Mouse (Mus musculus) B cell, adult (primary cell): Measurements from ENCODE around the gene Gimap5. TPM values are rescaled to one million over a fixed set of nuclear protein-coding genes. Genes with fewer than 3 reads are reported as not detected.

Source experiments
- total RNA-seq: library from RNA; stranded (reverse); gene quantifications from 4 replicates; pipeline ENCODE4 v1.2.4, GENCODE M21; 2023; ENCODE audit not compliant: inconsistent age

Gimap5 gene
- total RNA-seq: 106 to 120 TPM (median 116 TPM) in 4 replicates

GRCm38 (mm10) chr6:48745959-48746889 is at the start of gene Gimap5:
Gene Gimap5 (plus strand): TSS chr6:48746197.

DNA sequence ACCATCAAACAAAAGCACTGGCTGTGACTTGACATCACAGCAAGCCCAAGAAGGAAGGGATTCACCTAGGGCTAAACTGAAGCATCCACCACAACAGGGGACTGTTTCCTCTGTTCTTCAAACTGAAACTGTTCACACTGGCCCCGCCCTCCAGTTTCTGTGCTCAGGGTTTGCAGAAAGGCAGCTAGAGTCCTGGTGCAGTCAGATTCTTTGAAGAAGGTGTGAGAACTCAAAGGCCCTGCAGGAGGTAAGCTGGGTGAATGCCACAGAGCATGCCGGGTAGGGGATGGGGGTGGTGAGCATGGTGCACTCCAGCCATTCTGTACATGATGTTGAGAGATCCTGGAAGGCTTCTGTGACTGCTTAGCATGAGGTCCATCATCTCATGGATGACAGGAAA is 27.5 kb upstream of the Gimap5 start, which contains the start of the genes Gm28053 and Gimap7:
Gene Gm28053, plus strand, starts transcription at position 153 of the 400 bp plus-strand sequence.
Gene Gimap7, plus strand, starts transcription at position 167 of the 400 bp plus-strand sequence.

DNA sequence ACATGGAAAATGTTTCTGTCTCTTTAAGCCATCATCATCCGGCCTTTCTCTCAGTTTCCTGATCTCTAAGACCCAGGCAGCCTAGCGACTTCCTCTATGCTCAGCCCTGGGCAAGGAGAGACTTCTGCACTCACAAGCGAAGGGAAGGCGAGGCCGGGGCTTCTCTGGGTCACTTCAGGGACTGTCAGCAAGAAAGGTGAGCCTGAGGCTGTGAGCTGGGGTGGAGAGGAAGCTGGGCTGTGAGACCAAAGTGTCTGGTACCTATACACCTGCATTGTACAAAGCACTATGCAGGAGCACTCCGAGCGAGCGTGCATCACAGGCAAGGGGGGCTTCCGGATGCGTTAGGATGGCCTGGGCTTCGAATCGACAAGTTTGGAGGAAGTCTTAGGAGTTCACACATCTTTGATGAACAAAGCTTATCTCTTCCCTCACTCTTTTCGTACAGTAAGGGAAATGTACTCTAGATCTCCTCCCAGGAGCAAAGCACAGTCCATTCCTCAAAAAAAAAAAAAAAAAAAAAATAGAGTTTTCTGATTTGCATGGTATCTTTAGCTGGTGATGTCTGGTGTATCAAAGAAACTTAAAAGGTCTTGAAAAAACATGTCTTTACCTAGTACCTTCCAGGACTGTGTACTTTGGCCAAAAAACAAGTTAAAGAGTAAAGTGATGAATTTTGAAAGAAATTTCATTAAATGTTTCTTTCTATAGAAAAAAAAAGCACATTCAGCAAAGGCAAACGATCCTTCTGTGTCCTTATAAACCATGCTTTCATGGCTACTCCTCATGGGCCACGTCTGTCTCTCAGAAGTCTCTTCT is 6.8 kb upstream of the Gimap5 start, which contains the start of gene Gimap1:
Gene Gimap1, plus strand, starts transcription at position 94 of the 819 bp plus-strand sequence.

GRCm38 (mm10) chr6:48770696-48771095 is 24.7 kb downstream of the Gimap5 start, which contains the start of gene Gimap3:
Gene Gimap3 (minus strand): TSS chr6:48770851.

Other genes with a start within 250 kb of the Gimap5 start
- gene Atp6v0e2, start 208.6 kb upstream of the Gimap5 start, total RNA-seq: 0.32 to 0.75 TPM (median 0.61 TPM) in 3 of 4 replicates, not detected in the other
- 39.5 to 55.2 TPM (median 49.9 TPM) in 4 replicates for gene Lrrc61, start 191.4 kb upstream of the Gimap5 start, total RNA-seq
- gene Rarres2, start 173.4 kb upstream of the Gimap5 start, total RNA-seq: 0.67 to 1.1 TPM in 2 of 4 replicates, not detected in the others
- not detected in 4 replicates for gene Gm45021, start 156.6 kb upstream of the Gimap5 start, total RNA-seq
- gene Repin1, start 152.3 kb upstream of the Gimap5 start, total RNA-seq: 5.2 to 8.2 TPM (median 6.7 TPM) in 4 replicates
- not detected in 4 replicates for gene Gm44965, start 152.3 kb upstream of the Gimap5 start, total RNA-seq
- gene Zfp775, start 144.1 kb upstream of the Gimap5 start, total RNA-seq: 2.8 to 5.2 TPM (median 4.7 TPM) in 4 replicates
- gene AI854703, start 119.4 kb upstream of the Gimap5 start, total RNA-seq: 0.38 to 0.63 TPM in 2 of 4 replicates, not detected in the others
- 120 to 133 TPM (median 129 TPM) in 4 replicates for gene Gimap8, start 99.0 kb upstream of the Gimap5 start, total RNA-seq
- gene Gimap9, start 70.1 kb upstream of the Gimap5 start, total RNA-seq: 45.6 to 56.3 TPM (median 52.6 TPM) in 4 replicates
- 121 to 147 TPM (median 131 TPM) in 4 replicates for gene Gimap4, start 61.6 kb upstream of the Gimap5 start, total RNA-seq
- 1,137 to 1,196 TPM (median 1,166 TPM) in 4 replicates for gene Gimap6, start 38.0 kb upstream of the Gimap5 start, total RNA-seq
- 29.2 to 49.2 TPM (median 39.8 TPM) in 4 replicates for gene Gm28053, start 27.6 kb upstream of the Gimap5 start, total RNA-seq
- 87.3 to 98.8 TPM (median 97.6 TPM) in 4 replicates for gene Gimap7, start 27.6 kb upstream of the Gimap5 start, total RNA-seq
- 126 to 141 TPM (median 129 TPM) in 4 replicates for gene Gimap1, start 7.1 kb upstream of the Gimap5 start, total RNA-seq
- gene Gimap3, start 24.7 kb downstream of the Gimap5 start, total RNA-seq: 168 to 194 TPM (median 174 TPM) in 4 replicates
- 0.61 to 2.8 TPM (median 1.3 TPM) in 4 replicates for gene Tmem176a, start 94.7 kb downstream of the Gimap5 start, total RNA-seq
- 0.58 to 4.3 TPM (median 2.2 TPM) in 4 replicates for gene Tmem176b, start 95.3 kb downstream of the Gimap5 start, total RNA-seq
- gene Aoc1, start 126.7 kb downstream of the Gimap5 start, total RNA-seq: not detected in 4 replicates
- gene 1600015I10Rik, start 183.7 kb downstream of the Gimap5 start, total RNA-seq: not detected in 4 replicates
- not detected in 4 replicates for gene Doxl2, start 228.8 kb downstream of the Gimap5 start, total RNA-seq
- gene Svs1, start 240.7 kb downstream of the Gimap5 start, total RNA-seq: not detected in 4 replicates